Mouse (Mus musculus): ENCODE data around the gene Tshz2. TPM values are rescaled to one million over a fixed set of nuclear protein-coding genes. Genes with fewer than 3 reads are reported as not detected.

The Tshz2 gene
- polyA plus RNA-seq, 1 experiment from 2014 or later: 14.8 TPM

DNA sequence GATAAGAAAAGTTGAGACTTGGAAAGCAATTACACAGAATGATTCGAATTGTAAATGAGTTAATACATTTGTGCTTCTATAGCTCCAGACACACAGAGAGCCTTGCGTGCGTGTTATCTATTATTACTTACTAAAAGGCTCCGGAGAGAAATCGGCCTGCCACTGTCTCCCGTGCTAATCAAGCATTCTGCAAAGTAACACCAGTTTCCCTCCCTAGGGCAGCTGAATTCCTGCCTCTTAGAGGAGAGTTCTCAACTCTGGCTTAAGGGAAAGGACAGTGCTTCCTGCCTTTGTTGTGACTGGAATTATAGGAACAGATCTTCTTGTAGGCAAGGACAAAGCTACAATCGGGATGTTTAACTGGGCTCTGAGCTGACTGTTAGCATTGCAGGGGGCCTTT, 101.2 kb downstream of the Tshz2 start:
- H3K27ac ChIP-seq (ENCODE audit: low read depth, low read length): no peak overlapping the region
- H3K36me3 ChIP-seq (ENCODE audit: control insufficient read depth, insufficient read depth, low read length): no peaks in the 10 kb centered on the region
- no peak overlapping the region for H3K9ac ChIP-seq (ENCODE audit: low read depth, low read length)
- ATAC-seq (ENCODE audit: low FRiP score, low TSS enrichment): no peak
- H3K4me1 ChIP-seq (ENCODE audit: control insufficient read depth, insufficient read depth, low read length): peaks cover 29% of the 10 kb centered on the region; the same call in 1 of the 2 replicates
- H3K4me2 ChIP-seq (replicated peaks; ENCODE audit: low read depth, low read length): no peak overlapping the region
- no peaks in the 10 kb centered on the region for H3K9me3 ChIP-seq (ENCODE audit: control insufficient read depth, low read length)
- no peak overlapping the region for H3K4me3 ChIP-seq (ENCODE audit: low read length)
- WGBS: 82% methylated on average over 7 of the region's 7 CpGs
- H3K27me3 ChIP-seq (ENCODE audit: control insufficient read depth, insufficient read depth, low read length): no peaks in the 10 kb centered on the region

DNA sequence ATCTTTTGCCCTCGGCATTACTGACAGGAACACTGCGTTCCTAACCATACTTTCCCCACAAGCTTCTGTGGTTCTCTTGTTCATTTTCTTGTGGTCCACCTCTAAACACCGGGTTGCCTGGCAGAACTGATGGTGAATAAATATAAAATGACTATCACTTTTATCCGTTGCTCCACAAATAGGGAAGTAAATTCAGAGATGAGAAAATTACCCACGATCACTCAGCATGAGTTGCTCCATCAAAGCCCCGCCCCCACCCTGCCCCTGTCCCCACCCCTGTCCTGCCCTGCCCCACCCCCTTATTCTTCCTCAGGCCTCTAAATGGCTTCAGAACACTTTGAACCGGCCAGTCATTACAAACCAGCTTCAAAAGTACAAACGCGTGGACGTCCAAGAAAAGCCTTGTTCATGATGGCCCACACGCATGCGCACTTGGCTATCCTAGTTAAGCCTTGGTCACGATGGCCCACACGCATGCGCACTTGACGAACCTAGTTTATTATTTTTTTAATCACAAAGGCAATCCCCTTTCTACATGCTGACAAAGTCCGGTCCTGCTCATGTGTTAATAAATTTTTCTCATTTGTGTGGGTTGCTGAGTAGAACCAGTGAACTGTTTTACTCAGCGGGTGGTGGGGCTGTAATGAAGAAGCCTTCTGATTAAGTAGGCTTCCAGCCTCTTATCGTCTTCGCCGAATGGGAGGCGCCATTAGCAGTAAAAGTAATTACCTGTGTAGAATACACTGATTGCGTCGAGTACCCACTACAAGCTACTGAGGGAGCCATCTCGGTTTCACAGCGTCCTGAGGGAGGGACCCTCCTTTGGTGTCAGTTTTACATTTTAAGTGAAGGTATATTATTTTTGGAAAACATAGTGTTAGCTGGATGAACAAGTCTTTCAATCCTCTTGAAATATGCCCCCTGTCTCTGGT, 102.9 kb downstream of the Tshz2 start:
- Histone ChIP-seq H3K4me3 (ENCODE audit: low read length) (no peak overlapping the region), H3K36me3 (ENCODE audit: control insufficient read depth, insufficient read depth, low read length) (no peaks in the 10 kb centered on the region), H3K27ac (ENCODE audit: low read depth, low read length) (no peak overlapping the region), H3K27me3 (ENCODE audit: control insufficient read depth, insufficient read depth, low read length) (no peaks in the 10 kb centered on the region), H3K4me1 (ENCODE audit: control insufficient read depth, insufficient read depth, low read length) (peaks cover 16% of the 10 kb centered on the region; the same call in 1 of the 2 replicates), H3K9me3 (ENCODE audit: control insufficient read depth, low read length) (no peaks in the 10 kb centered on the region), H3K4me2 (replicated peaks; ENCODE audit: low read depth, low read length) (peak overlapping the region; percentile 31), H3K9ac (ENCODE audit: low read depth, low read length) (no peak overlapping the region)
- WGBS: 56% methylated on average over 26 of the region's 26 CpGs
- peak; percentile 59; the same call in 1 of the 2 replicates for ATAC-seq (ENCODE audit: low FRiP score, low TSS enrichment)

DNA sequence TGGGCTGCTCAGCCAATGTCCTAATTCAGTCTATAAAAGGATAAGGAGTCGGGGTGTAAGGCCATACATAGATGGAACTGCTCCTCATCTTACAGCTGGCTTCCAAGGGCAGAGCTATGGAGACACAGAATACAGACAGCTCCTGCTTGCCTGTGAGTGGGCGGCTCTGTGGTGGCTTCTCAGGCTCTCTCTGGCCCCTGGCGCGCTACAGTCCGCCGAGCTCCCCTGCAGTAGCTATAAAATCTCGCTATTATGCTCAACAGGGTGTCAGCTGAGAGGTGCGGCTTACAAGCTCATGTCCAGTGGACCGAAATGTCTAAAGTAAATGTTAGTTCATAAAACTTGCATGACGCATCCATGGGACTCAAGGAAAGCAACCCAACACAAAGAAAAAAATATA, 108.2 kb downstream of the Tshz2 start:
- H3K9me3 ChIP-seq (ENCODE audit: control insufficient read depth, low read length): no peaks in the 10 kb centered on the region
- no peak overlapping the region for H3K4me3 ChIP-seq (ENCODE audit: low read length)
- H3K27me3 ChIP-seq (ENCODE audit: control insufficient read depth, insufficient read depth, low read length): no peaks in the 10 kb centered on the region
- no peaks in the 10 kb centered on the region for H3K36me3 ChIP-seq (ENCODE audit: control insufficient read depth, insufficient read depth, low read length)
- H3K4me2 ChIP-seq (replicated peaks; ENCODE audit: low read depth, low read length): no peak overlapping the region
- no peak overlapping the region for H3K9ac ChIP-seq (ENCODE audit: low read depth, low read length)
- H3K27ac ChIP-seq (ENCODE audit: low read depth, low read length): no peak overlapping the region
- WGBS: 37% methylated on average over 10 of the region's 10 CpGs
- peak; percentile 77 for ATAC-seq (ENCODE audit: low FRiP score, low TSS enrichment)
- peaks cover 11% of the 10 kb centered on the region; the same call in 1 of the 2 replicates for H3K4me1 ChIP-seq (ENCODE audit: control insufficient read depth, insufficient read depth, low read length)

DNA sequence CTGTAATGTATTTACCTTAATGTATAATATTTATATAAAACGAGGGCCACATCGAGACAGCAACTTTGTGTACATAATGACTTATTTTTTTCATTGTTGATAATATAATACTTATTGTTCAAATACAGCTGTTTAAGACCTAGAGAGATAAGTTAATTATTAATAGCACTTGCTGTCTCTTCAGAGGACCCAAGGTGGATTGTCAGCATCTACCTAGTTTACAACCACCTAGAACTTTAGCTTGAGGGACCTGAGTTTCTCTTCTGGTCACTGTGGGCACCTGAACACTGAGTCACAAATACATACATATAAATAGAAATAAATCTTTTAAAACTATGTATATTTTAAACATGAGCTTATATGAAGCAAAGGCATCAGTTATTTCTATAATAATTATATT, 110.0 kb downstream of the Tshz2 start:
- Histone ChIP-seq H3K27me3 (ENCODE audit: control insufficient read depth, insufficient read depth, low read length) (no peaks in the 10 kb centered on the region), H3K36me3 (ENCODE audit: control insufficient read depth, insufficient read depth, low read length) (no peaks in the 10 kb centered on the region), H3K9ac (ENCODE audit: low read depth, low read length) (no peak overlapping the region), H3K27ac (ENCODE audit: low read depth, low read length) (no peak overlapping the region), H3K4me1 (ENCODE audit: control insufficient read depth, insufficient read depth, low read length) (0 out of 2 replicates have a peak, but pooled peaks cover 5% of the 10 kb centered on the region), H3K9me3 (ENCODE audit: control insufficient read depth, low read length) (no peaks in the 10 kb centered on the region; the same call in 1 of the 2 replicates), H3K4me3 (ENCODE audit: low read length) (no peak overlapping the region), H3K4me2 (replicated peaks; ENCODE audit: low read depth, low read length) (no peak overlapping the region)
- 88% methylated on average over 2 of the region's 2 CpGs for WGBS
- ATAC-seq (ENCODE audit: low FRiP score, low TSS enrichment): no peak

DNA sequence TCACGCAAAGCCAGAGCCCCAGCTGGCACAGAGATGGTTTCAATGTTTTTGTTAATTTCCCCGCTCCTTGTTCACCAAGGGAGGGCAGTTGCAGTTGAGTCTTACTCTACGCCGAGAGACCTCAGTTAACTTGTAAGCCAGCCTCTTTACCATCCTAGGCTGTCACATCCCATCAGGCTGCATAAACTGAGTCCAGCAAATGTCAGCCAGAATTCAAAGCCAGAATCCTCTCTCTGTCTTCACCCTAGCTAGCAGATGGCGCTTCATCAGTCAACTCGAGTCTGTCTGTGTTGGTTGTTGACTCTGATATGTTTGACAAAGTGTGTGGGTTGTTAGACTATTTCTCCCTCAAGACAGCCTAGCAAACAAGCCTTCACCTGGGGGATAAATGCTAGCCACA, 110.5 kb downstream of the Tshz2 start:
- H3K4me2 ChIP-seq (replicated peaks; ENCODE audit: low read depth, low read length): no peak overlapping the region
- H3K27ac ChIP-seq (ENCODE audit: low read depth, low read length): no peak overlapping the region
- no peaks in the 10 kb centered on the region for H3K27me3 ChIP-seq (ENCODE audit: control insufficient read depth, insufficient read depth, low read length)
- H3K9ac ChIP-seq (ENCODE audit: low read depth, low read length): no peak overlapping the region
- no peak overlapping the region for H3K4me3 ChIP-seq (ENCODE audit: low read length)
- H3K9me3 ChIP-seq (ENCODE audit: control insufficient read depth, low read length): no peaks in the 10 kb centered on the region; the same call in 1 of the 2 replicates
- no peaks in the 10 kb centered on the region for H3K36me3 ChIP-seq (ENCODE audit: control insufficient read depth, insufficient read depth, low read length)
- ATAC-seq (ENCODE audit: low FRiP score, low TSS enrichment): no peak
- 85% methylated on average over 6 of the region's 6 CpGs for WGBS
- H3K4me1 ChIP-seq (ENCODE audit: control insufficient read depth, insufficient read depth, low read length): 0 out of 2 replicates have a peak, but pooled peaks cover 5% of the 10 kb centered on the region

DNA sequence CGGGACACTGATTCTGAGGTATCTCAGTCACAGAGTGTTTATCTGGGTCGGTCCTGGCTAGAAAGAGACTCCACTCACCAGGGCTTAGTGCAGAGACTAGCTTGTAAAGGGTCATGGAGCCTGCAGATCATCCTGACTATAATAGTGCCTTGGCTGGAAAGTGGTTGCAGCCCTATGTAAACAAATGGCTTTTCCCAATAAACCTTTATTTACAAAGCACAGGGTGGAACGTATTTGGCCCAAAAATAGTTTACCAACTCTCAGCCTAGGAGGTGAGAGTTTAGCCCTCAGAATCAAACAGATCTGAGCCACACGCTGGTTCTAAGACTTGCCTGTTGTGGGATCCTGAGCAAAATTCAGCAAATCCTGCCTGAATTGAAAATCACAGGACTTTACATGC, 111.1 kb downstream of the Tshz2 start:
- Histone ChIP-seq H3K4me3 (ENCODE audit: low read length) (no peak overlapping the region), H3K36me3 (ENCODE audit: control insufficient read depth, insufficient read depth, low read length) (no peaks in the 10 kb centered on the region), H3K9ac (ENCODE audit: low read depth, low read length) (no peak overlapping the region), H3K4me1 (ENCODE audit: control insufficient read depth, insufficient read depth, low read length) (peaks cover 9% of the 10 kb centered on the region; the same call in 1 of the 2 replicates), H3K27ac (ENCODE audit: low read depth, low read length) (no peak overlapping the region), H3K9me3 (ENCODE audit: control insufficient read depth, low read length) (no peaks in the 10 kb centered on the region; the same call in 1 of the 2 replicates), H3K27me3 (ENCODE audit: control insufficient read depth, insufficient read depth, low read length) (no peaks in the 10 kb centered on the region), H3K4me2 (replicated peaks; ENCODE audit: low read depth, low read length) (no peak overlapping the region)
- WGBS: 70% methylated on average over 4 of the region's 4 CpGs
- no peak for ATAC-seq (ENCODE audit: low FRiP score, low TSS enrichment)

DNA sequence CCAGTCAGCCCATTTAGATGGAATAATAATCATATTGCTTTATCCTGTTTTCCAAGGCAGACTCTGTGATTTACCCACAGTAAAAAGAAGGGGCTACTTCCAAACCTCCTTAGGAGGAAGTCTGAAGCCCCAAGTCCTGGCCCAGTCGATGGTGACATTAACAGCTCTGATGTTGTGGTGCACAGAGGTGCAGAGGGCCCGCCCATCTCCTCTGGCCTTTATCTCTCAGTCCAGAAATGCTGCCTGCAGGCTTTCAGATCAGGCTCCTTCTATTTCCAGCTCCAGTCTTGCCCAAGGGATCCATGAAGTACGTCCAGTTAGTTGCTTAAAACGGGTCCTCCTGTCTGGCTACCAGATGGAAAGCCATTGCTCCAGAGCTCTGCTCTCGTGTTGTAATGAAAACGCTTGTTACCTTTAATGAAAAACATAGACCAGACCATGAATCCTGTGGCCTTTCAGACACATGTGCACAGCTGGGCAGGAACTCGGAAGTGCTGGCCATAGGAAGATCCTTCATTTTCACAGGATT, 114.4 kb downstream of the Tshz2 start:
- 88% methylated on average over 7 of the region's 7 CpGs for WGBS
- Histone ChIP-seq H3K27me3 (ENCODE audit: control insufficient read depth, insufficient read depth, low read length) (no peaks in the 10 kb centered on the region), H3K36me3 (ENCODE audit: control insufficient read depth, insufficient read depth, low read length) (no peaks in the 10 kb centered on the region), H3K9me3 (ENCODE audit: control insufficient read depth, low read length) (no peaks in the 10 kb centered on the region; the same call in 1 of the 2 replicates), H3K4me3 (ENCODE audit: low read length) (no peak overlapping the region), H3K9ac (ENCODE audit: low read depth, low read length) (no peak overlapping the region), H3K27ac (ENCODE audit: low read depth, low read length) (no peak overlapping the region), H3K4me1 (ENCODE audit: control insufficient read depth, insufficient read depth, low read length) (peaks cover 30% of the 10 kb centered on the region), H3K4me2 (replicated peaks; ENCODE audit: low read depth, low read length) (no peak overlapping the region)
- ATAC-seq (ENCODE audit: low FRiP score, low TSS enrichment): no peak

DNA sequence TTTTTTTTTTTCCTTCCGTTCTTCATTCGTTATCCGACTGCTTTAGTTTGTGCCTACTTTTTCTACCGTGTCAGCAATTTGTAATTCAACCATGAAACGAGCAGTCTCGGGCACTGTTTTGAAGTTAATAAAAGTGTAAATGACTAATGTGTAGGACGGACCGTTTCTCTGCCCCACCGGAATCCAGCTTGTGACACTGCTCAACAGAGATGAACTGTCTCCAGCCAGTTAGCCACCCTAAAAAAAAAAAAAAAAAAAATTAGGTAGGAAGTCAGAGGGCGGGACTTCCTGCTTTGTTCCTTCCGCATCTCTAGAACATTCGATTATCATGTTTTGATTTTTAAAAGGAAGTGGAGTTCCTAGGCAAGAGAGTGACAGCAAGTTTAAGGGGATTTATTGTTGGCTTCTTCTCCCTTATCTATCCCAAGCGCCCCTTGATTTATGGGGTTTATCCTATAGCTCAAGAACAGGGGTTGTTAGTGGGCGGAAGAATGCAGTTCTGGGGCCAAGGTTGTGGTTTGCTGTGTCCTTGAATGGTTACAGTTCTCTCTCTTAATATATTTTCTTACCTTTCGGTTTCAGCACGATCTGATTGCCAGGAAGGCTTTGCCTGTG, 116.6 kb downstream of the Tshz2 start:
- Histone ChIP-seq H3K27me3 (ENCODE audit: control insufficient read depth, insufficient read depth, low read length) (no peaks in the 10 kb centered on the region), H3K9ac (ENCODE audit: low read depth, low read length) (no peak overlapping the region), H3K36me3 (ENCODE audit: control insufficient read depth, insufficient read depth, low read length) (no peaks in the 10 kb centered on the region), H3K4me2 (replicated peaks; ENCODE audit: low read depth, low read length) (no peak overlapping the region), H3K9me3 (ENCODE audit: control insufficient read depth, low read length) (no peaks in the 10 kb centered on the region; the same call in 1 of the 2 replicates), H3K27ac (ENCODE audit: low read depth, low read length) (peak overlapping the region; percentile 63; the same call in 1 of the 2 replicates), H3K4me3 (ENCODE audit: low read length) (no peak overlapping the region), H3K4me1 (ENCODE audit: control insufficient read depth, insufficient read depth, low read length) (peaks cover 30% of the 10 kb centered on the region)
- 26% methylated on average over 16 of the region's 16 CpGs for WGBS
- no peak for ATAC-seq (ENCODE audit: low FRiP score, low TSS enrichment)

Data from kidney, embryonic 14.5 days (tissue).